Mouse (Mus musculus) cerebellum, adult 2 months (tissue): ENCODE data around the gene Gng13.

Experiments
- CTCF ChIP-seq: fragments of 200-500 bp; IDR thresholded peaks from 2 replicates; pipeline ENCODE4 v1.5.1; 2011; ENCODE audit warnings: low read depth, mild to moderate bottlenecking, control low read depth, low read length, moderate library complexity, borderline replicate concordance; ENCODE audit not compliant: insufficient read depth
- POLR2A ChIP-seq: fragments of 200-500 bp; IDR thresholded peaks from 2 replicates; pipeline ENCODE4 v1.6.1; 2011; ENCODE audit warnings: low read length, control low read depth, borderline replicate concordance; ENCODE audit not compliant: insufficient read depth

DNA sequence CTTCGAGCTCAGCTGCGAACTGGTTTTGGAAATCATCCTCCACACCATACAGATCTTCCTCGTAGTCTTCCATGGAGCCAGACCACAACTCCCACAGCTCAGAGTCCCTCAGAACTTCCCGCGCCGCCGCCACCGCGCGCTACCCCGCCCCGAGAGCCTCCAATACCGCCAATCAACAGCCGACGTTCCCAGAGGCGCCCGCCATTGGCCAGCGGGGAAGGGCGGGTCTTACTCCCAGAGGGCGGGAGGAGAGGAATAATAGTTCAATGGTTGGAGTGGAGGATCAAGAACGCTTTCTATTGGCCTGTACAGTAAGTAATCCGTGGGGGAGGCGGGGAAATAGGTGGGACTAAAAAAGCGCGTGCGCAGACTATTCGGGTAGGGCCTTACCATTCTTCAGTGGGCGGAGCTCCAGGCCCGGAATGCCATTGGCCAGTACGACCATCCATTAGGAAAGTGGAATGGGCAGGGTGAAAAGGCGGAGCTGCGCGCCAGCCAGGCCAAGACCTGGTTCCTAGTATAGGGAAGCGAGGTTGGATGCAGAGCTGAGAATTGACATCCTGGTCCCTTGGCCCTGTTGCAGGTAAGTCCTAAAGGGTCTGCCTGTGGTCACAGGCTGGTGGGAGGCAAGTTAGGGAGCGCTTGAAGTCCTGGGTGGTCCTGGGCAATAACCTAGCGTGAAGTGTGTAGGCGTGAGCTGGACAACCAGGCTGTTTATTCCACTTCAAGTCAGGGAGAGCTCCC is 10.5 kb downstream of the Gng13 start, which contains the start of the genes Chtf18 and Rpusd1:
- TF ChIP-seq CTCF (no peak), POLR2A (peak; percentile 92; the same call in 1 of the 2 replicates)
